Mouse (Mus musculus) heart, postnatal 10 days (tissue): ENCODE data around the gene Btbd7. TPM values are rescaled to one million over a fixed set of nuclear protein-coding genes. Genes with fewer than 3 reads are reported as not detected.

Source experiments
- DNase-seq, 2 experiments: peaks; one replicate each; pipeline ENCODE4 v3.0.0; 2021
- intact Hi-C: fragments of 180-260 bp; cut with DNase I; formaldehyde crosslinking; loops from one replicate; pipeline ENCODE4 v1.15.1; 2025
- total RNA-seq, 2 experiments: library from RNA; stranded (reverse); gene quantifications; 2 replicates each; pipeline ENCODE4 v1.2.3; 2021

The Btbd7 gene
- total RNA-seq, 2 experiments from 2014 or later, result 35.6 to 38.1 TPM

- intact Hi-C loops, result no loop called here
- DNase-seq, result no peak
These were observed 93.2 kb downstream of the Btbd7 start for GRCm38 (mm10) chr12:102784899-102785592.

DNA sequence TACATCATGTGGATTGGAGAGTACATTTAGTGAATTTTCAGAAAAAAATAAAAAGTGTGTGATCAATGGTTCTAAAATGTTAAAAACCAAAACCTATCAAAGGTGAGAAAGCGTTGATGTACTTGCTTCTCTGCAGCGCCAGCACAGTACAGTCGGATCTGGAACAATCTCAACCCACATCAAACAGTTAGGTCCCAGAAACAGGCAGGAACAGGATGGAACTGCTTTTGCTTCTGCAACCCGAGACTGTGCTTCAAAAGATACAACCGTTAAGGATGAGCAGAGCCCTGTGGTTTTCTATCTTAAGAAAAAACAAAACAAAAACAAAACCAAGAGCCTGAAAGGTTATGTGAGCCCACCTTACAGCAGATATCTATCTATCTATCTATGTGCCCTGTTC lies 95.4 kb downstream of the Btbd7 start:
- no peak for DNase-seq
- intact Hi-C loops, result no loop called here

GRCm38 (mm10) chr12:102779452-102779851 lies 98.8 kb downstream of the Btbd7 start:
- intact Hi-C loops, result no loop called here
- peak in 1 of 2 experiments; percentile 19 for DNase-seq

DNA sequence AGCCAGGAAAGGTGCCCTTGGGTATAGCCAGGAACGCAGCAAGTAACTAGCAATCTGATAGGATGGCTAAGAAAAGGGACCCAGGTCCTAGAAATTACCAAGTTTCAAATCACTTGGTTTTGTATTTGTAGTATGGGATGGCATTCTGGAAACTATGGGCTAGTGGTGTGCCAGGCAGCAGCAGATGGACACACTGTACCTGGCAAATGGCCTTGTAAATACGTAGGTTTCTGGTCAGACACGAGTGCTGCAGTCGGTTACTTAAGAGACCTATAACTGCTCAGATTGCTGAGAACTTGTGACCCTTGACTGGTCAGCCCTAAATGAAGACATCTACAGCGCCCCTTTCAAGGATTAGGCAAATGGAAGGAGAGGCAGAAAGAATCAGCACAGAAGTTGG lies 100.1 kb downstream of the Btbd7 start:
- intact Hi-C loops, result no loop called here
- DNase-seq, result no peak

- intact Hi-C loops, result no loop called here
- DNase-seq, result no peak
These were observed 102.2 kb downstream of the Btbd7 start for GRCm38 (mm10) chr12:102776035-102776434.

- DNase-seq, result no peak
- intact Hi-C loops, result no loop called here
These were observed 105.6 kb downstream of the Btbd7 start for GRCm38 (mm10) chr12:102772676-102773075.

- no peak for DNase-seq
- intact Hi-C loops, result no loop called here
These were observed 106.7 kb downstream of the Btbd7 start for GRCm38 (mm10) chr12:102771601-102772000.

DNA sequence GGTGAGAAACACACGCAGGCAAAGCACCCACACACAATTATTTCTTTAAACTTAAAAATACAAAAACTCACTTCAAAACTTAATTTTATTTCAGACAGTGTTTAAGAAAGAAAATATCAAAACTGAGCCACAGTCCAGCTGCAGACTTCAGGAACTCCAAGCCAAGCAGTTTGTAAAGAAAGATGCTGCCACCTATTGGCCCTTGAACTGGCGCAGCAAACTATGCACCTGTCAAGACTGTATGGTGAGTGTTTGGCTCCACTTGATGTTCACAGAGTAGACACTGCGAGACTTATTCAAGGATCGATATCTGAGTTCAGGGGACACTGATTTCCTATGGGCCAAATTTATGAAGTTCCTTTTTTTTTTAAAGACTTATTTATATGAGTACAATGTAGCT lies 109.3 kb downstream of the Btbd7 start:
- intact Hi-C loops, result no loop called here
- DNase-seq, result peak in 1 of 2 experiments; percentile 30

DNA sequence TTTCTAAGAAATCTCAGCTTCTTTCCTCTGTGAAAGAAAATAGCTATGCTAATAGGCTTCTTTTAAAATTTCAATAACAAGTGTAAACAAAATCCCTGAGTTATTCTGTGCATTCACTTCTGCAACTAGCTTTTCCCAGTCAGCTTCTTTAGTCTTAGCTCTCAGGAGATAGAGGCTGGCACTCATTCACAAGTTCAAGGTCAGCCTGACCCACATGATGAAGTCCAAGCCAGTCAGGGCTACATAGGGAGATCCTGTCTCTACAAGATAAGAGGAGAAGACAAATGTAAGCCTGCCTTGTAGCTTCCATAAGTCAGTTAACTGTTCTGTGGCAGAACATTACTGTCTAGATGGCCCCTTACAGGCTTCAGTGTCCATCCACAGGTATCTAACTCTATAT lies 114.6 kb downstream of the Btbd7 start:
- no peak for DNase-seq
- intact Hi-C loops, result no loop called here

DNA sequence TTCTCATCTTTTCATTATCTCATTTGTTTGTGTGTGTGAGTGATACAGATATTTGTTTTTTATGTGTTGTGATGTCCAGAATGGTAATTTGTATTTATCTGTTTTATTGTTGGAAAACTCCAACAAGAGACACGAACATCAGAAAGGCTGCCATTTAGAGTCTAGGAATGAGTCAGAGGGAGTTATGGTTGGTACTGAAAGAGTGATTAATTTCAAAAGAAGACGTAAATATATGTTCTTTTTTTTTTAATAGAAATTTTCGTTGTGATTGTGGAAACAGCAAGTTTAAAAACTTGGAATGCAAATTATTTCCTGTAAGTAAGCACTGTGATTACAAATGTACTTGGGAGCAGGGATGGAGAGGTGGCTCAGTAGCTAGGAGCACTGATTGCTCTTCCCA lies 116.6 kb downstream of the Btbd7 start:
- no peak for DNase-seq
- intact Hi-C loops, result no loop called here

GRCm38 (mm10) chr12:102758936-102759335 lies 119.3 kb downstream of the Btbd7 start:
- intact Hi-C loops, result loop anchor here (5.0 kb wide), 1 partner anchor 118 kb away; the partner anchor contains the start of gene Btbd7
- DNase-seq, result peak; percentile 19 to 36

DNA sequence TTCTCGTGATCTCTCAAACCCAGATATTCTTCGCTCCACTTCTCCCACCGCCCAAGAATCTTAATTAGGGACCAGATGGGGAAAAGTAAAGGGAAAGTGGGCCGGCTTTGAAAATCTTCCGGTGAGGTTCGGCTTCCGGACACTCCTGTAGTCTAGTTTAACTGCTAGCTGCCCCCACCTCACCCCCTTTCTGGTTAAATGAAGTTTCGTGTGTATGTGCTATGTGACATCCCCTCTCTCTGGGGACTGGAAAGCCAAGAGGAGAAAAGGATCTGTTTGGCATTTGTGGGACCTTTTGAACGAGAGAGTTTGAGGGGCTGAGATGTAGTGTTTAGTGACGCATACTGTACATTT lies 119.9 kb downstream of the Btbd7 start, which contains the start of gene Gm20604:
Gene Gm20604 (minus strand): TSS at position 270 of the 354 bp plus-strand sequence.
- no peak for DNase-seq
- intact Hi-C loops, result loop anchor here (5.0 kb wide), 1 partner anchor 119 kb away; the partner anchor contains the start of gene Btbd7

DNA sequence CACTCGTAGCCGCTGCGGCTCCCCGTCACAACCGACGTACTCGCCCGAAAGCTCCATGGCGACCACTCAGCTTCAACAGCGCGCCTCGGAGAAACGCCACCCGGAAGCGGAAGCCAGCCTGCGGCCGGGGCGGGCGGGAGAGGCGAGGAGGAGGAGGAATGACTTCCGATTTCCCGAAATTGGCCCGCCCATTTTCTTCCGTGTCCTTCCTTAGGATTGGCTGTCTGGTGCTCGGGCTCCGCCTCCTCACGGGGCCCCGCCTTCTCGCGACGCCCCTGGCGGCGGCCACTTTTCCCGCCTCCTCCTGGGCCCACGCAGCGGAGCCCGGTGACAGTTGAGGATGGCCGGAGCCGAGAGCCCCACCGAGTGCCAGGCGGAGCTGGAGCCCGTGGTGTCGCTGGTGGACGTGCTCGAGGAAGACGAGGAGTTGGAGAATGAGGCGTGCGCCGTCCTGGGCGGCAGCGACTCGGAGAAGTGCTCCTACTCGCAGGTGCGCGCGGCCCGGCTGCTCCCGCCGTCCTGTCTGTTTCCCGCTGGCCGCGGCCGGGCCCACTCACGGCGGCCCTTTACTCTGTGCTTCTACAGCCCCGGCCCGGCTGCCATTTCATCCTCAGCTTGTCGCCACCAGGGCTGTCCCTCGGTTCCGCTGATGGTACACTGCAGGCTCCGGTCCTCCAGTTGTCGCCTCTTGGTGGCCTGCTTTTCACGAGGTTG lies 120.4 kb downstream of the Btbd7 start, which contains the start of the genes Gm28051, Gon7 and Ubr7:
Gene Gm28051 (minus strand): TSS at position 77 of the 714 bp plus-strand sequence.
Gene Gon7 (minus strand): TSS at position 115 of the 714 bp plus-strand sequence.
Gene Ubr7 (plus strand): TSS at position 279 of the 714 bp plus-strand sequence.
- intact Hi-C loops, result loop anchor here (1.0 to 5.0 kb wide), 2 partner anchors 15 to 119 kb away; partner anchors contain the start of genes Btbd7, Moap1 and Tmem251
- peak; percentile 98 for DNase-seq

GRCm38 (mm10) chr12:102757055-102757688 lies 121.1 kb downstream of the Btbd7 start:
- DNase-seq, result no peak
- intact Hi-C loops, result loop anchor here (1.0 to 5.0 kb wide), 2 partner anchors 14 to 120 kb away; partner anchors contain the start of genes Btbd7, Moap1 and Tmem251

GRCm38 (mm10) chr12:102756304-102756703 lies 122.0 kb downstream of the Btbd7 start:
- intact Hi-C loops, result loop anchor here (5.0 kb wide), 1 partner anchor 121 kb away; the partner anchor contains the start of gene Btbd7
- DNase-seq, result no peak

DNA sequence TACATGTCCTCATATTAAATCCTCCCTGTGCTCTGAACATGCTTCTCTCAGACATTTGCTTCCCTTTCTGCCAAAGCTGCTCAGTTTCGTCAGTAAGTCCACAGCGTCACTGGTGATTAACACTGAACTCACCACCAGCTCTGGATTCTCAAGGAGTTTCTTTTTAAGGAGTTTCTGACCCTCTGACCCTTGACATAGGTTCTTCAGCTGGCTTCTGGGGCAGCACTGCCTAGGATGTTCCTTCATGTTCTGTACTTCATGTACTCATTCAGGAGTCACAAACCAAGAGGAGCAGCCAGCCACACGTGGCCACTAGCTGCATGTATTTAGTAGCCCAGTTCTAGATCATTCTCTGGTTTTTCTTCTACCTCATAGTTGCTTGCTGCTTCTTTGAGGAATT lies 130.0 kb downstream of the Btbd7 start:
- no peak for DNase-seq
- intact Hi-C loops, result no loop called here

DNA sequence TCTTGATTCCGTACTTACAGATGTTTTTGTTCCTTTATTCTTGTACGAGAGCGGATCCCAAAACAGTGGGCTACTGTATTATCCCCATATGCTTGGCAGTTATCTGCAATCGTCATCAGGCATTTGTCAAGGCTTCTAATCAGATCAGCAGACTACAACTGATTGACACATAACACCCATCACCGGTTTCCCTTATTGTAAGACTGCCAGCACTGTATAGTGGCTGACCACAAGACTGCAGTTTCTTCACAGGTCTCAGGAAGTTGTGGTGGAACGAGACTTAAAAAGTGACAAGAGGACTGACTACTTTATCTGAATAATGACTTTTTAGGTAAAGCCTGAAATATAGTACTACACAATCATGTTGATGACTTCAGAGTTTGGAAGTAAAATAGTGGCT lies 133.4 kb downstream of the Btbd7 start:
- DNase-seq, result no peak
- intact Hi-C loops, result loop anchor here (5.0 kb wide), 1 partner anchor 132 kb away; the partner anchor contains the start of gene Btbd7

DNA sequence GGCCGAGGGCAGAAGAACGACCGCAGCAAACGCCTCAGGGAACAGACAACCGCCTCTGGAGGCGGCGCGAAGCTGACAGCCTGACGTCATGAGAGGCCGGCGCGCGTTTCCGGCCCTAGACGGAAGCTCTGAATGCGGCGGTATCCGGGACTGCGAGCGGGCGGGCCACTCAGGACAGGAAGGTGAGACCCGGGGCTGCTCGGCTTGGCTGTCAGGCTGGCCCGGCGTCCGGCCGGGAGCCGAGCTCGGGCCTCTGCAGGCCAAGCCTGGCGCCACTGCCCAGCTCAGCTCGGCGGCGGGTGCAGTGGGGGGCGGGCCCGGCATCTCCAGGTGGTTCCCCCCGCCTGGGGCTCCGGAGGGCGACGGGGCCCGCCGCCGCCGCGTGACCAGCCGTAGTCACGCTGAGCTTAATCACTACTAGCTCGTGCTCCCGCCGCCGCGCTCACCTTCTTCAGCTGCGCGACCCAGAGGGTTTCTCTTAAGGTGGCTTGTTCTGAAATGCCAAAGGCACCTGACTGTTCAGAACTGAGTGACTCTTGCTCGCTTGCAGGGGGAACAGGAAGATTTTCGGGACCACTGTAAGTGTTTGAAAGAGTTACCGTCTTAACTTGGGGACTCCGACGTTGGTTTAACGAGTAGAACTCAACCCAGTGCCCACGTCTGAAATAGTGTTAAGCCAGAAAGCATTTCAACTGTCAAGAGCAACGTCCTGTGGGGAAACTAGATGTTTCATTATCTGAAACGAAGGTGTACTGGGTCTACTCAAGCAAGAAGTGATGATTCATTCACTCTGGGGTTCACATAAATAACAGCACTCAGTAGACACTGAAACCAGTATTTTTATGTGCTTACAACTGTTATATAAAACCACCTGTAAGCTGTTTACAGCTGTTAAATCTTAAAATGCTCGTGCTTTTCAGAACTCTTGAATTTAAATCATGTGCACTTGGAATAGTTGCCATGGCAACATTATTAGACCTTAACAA lies 134.4 kb downstream of the Btbd7 start, which contains the start of the genes Moap1 and Tmem251:
Gene Moap1 (minus strand): TSS at position 73 of the 986 bp plus-strand sequence.
Gene Tmem251 (plus strand): TSS at position 174 of the 986 bp plus-strand sequence.
- intact Hi-C loops, result loop anchor here (1.0 to 5.0 kb wide), 2 partner anchors 13 to 133 kb away; partner anchors contain the start of genes Btbd7, Gm28051, Gon7 and Ubr7
- DNase-seq, result peak; percentile 94

DNA sequence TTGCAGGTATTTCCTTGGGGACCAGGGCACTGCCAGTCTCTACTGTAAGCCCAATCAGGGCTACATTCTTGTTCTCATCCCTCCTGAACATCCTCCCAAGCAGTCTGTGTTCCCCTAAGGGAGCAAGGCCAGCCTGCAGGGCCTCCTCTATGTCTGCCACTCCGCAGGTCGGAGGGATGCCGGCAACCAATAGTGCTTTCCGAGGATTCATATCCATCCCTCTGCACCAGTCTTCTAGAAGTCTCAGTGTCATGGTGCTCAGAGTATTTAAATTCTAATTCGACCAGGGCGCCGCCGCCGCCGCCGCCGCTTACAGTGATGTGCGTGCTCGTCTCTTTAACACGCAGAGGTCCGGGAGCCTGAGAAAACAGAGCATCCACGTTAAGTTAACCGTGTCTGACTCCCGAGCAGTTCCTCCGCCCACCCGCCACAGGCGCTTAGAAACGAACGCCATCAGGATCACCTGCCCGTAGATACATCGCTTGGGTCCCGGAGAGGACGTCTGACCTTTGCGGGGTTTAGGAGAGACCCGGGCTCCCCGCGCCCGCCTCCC lies 135.2 kb downstream of the Btbd7 start:
- intact Hi-C loops, result loop anchor here (1.0 to 5.0 kb wide), 2 partner anchors 14 to 134 kb away; partner anchors contain the start of genes Btbd7, Gm28051, Gon7 and Ubr7
- DNase-seq, result no peak
